Mouse (Mus musculus) embryonic fibroblast, embryonic 13.5 days (primary cell): ENCODE measurements around the gene Selenov. TPM values are rescaled to one million over a fixed set of nuclear protein-coding genes. Genes with fewer than 3 reads are reported as not detected.

ENCODE experiments used
- H3K27ac ChIP-seq: 2 replicates; pipeline ENCODE4 v1.5.1; 2012; ENCODE audit warnings: low read length, control low read depth, inconsistent platforms; ENCODE audit not compliant: insufficient read depth
- H3K4me1 ChIP-seq: 2 replicates; pipeline ENCODE4 v1.6.1; 2011; ENCODE audit warnings: low read length; ENCODE audit not compliant: control insufficient read depth, insufficient read depth
- H3K4me3 ChIP-seq: 2 replicates; pipeline ENCODE4 v1.5.1; 2011; ENCODE audit warnings: mild to moderate bottlenecking, control low read depth, low read length; ENCODE audit not compliant: insufficient read depth
- CTCF ChIP-seq: IDR thresholded peaks from 2 replicates; pipeline ENCODE4 v1.5.1; 2011; ENCODE audit warnings: mild to moderate bottlenecking, control low read depth, low read length, moderate library complexity, borderline replicate concordance; ENCODE audit not compliant: insufficient read depth
- POLR2A ChIP-seq: IDR thresholded peaks from 2 replicates; pipeline ENCODE4 v1.6.1; 2011; ENCODE audit warnings: low read depth, mild to moderate bottlenecking, control low read depth, low read length, moderate library complexity
- polyA plus RNA-seq: library from polyadenylated mRNA; stranded (reverse); fragments of >200 nt; gene quantifications from 2 replicates; pipeline ENCODE4 v1.2.4, GENCODE M21; 2011; ENCODE audit warnings: low read depth; ENCODE audit not compliant: missing spikeins, insufficient read length

Gene Selenov
- polyA plus RNA-seq = not detected in 2 replicates

- Histone ChIP-seq H3K4me1 (no peaks in the 10 kb centered on the region), H3K27ac (no peak within 1 kb of the TSS), H3K4me3 (no peak within 1 kb of the TSS)
- no peak for TF ChIP-seq CTCF
- no peak for TF ChIP-seq POLR2A
Observed at GRCm38 (mm10) chr7:28290638-28291590, at the start of gene Selenov. Gene Selenov (minus strand): TSS chr7:28291186.

- TF ChIP-seq CTCF (no peak), POLR2A (no peak)
- peak overlapping the region; percentile 83 for H3K27ac ChIP-seq
- peak overlapping the region; percentile 44 for H3K4me3 ChIP-seq
- H3K4me1 ChIP-seq = peaks cover 7% of the 10 kb centered on the region; the same call in 1 of the 2 replicates
Observed at GRCm38 (mm10) chr7:28339213-28339917, 48.4 kb upstream of the Selenov start.

- peak; percentile 94 for TF ChIP-seq POLR2A
- no peak for TF ChIP-seq CTCF
- peak within 1 kb of the TSS; percentile 93 for H3K4me3 ChIP-seq
- peak within 1 kb of the TSS; percentile 83 for H3K27ac ChIP-seq
- peaks cover 7% of the 10 kb centered on the region for H3K4me1 ChIP-seq
Observed at GRCm38 (mm10) chr7:28338108-28338998, 47.4 kb upstream of the Selenov start, which contains the start of gene Supt5. Gene Supt5 (minus strand): TSS chr7:28338746.

GRCm38 (mm10) chr7:28335471-28335870, 44.5 kb upstream of the Selenov start:
- H3K4me1 ChIP-seq = peaks cover 7% of the 10 kb centered on the region
- TF ChIP-seq CTCF (no peak), POLR2A (no peak)
- no peak overlapping the region for H3K4me3 ChIP-seq
- no peak overlapping the region; the same call in 1 of the 2 replicates for H3K27ac ChIP-seq

- Histone ChIP-seq H3K4me1 (peaks cover 7% of the 10 kb centered on the region), H3K27ac (peak overlapping the region; percentile 72), H3K4me3 (no peak overlapping the region)
- TF ChIP-seq CTCF = no peak
- no peak for TF ChIP-seq POLR2A
Observed at GRCm38 (mm10) chr7:28334534-28334933, 43.5 kb upstream of the Selenov start.

- Histone ChIP-seq H3K4me1 (no peaks in the 10 kb centered on the region; the same call in 1 of the 2 replicates), H3K4me3 (no peak overlapping the region), H3K27ac (no peak overlapping the region)
- TF ChIP-seq POLR2A (no peak), CTCF (no peak)
Observed at GRCm38 (mm10) chr7:28328260-28328659, 37.3 kb upstream of the Selenov start.

- TF ChIP-seq POLR2A (no peak), CTCF (no peak)
- H3K27ac ChIP-seq = no peak overlapping the region
- no peaks in the 10 kb centered on the region for H3K4me1 ChIP-seq
Observed at GRCm38 (mm10) chr7:28326457-28326856, 35.5 kb upstream of the Selenov start.

GRCm38 (mm10) chr7:28325293-28325692, 34.3 kb upstream of the Selenov start:
- no peaks in the 10 kb centered on the region for H3K4me1 ChIP-seq
- no peak for TF ChIP-seq POLR2A
- TF ChIP-seq CTCF = no peak
- no peak overlapping the region for H3K4me3 ChIP-seq
- H3K27ac ChIP-seq = no peak overlapping the region

More at GRCm38 (mm10) chr7:28326457-28326856, 35.5 kb upstream of the Selenov start:
- no peak overlapping the region for H3K4me3 ChIP-seq
